Mouse (Mus musculus) kidney, embryonic 15.5 days (tissue): ENCODE data around the gene Swsap1. TPM values are rescaled to one million over a fixed set of nuclear protein-coding genes. Genes with fewer than 3 reads are reported as not detected.

Experiments used
- ATAC-seq: fragments of 200-750 bp; cut with Nextera tagmentation; replicated peaks from 2 replicates; pipeline ENCODE4 v1.8.0; 2017; ENCODE audit warnings: moderate TSS enrichment; ENCODE audit not compliant: low FRiP score
- H3K27ac ChIP-seq: fragments of 300-500 bp; sonication (generic); 2 replicates; pipeline ENCODE4 v1.5.1; 2015; ENCODE audit warnings: mild to moderate bottlenecking, inconsistent platforms
- H3K27me3 ChIP-seq: fragments of 300-500 bp; sonication (generic); 2 replicates; pipeline ENCODE4 v1.6.1; 2015; ENCODE audit warnings: inconsistent platforms
- H3K36me3 ChIP-seq: fragments of 300-500 bp; sonication (generic); 2 replicates; pipeline ENCODE4 v1.6.1; 2015; ENCODE audit warnings: inconsistent platforms
- H3K4me1 ChIP-seq: fragments of 300-500 bp; sonication (generic); 2 replicates; pipeline ENCODE4 v1.6.1; 2015; ENCODE audit warnings: inconsistent platforms
- H3K4me2 ChIP-seq: fragments of 300-500 bp; sonication (generic); 2 replicates; pipeline ENCODE4 v1.6.1; 2015; ENCODE audit warnings: moderate library complexity, mild to moderate bottlenecking, inconsistent platforms
- H3K4me3 ChIP-seq: fragments of 300-500 bp; sonication (generic); replicated peaks from 2 replicates; pipeline ENCODE4 v1.5.1; 2015; ENCODE audit warnings: mild to moderate bottlenecking, inconsistent platforms
- H3K9ac ChIP-seq: fragments of 300-500 bp; sonication (generic); 2 replicates; pipeline ENCODE4 v1.6.1; 2015; ENCODE audit warnings: mild to moderate bottlenecking, inconsistent platforms
- H3K9me3 ChIP-seq: fragments of 300-500 bp; sonication (generic); replicated peaks from 2 replicates; pipeline ENCODE4 v1.6.1; 2016; ENCODE audit warnings: inconsistent platforms
- WGBS: fragments of 180-500 bp; shearing (Covaris S2); methylation state at CpG from one replicate; pipeline ENCODE4 v1.1.7; 2015; ENCODE audit warnings: mixed read lengths; 5-methylcytosine and 5-hydroxymethylcytosine counted together
- polyA plus RNA-seq: library from polyadenylated mRNA; unstranded; fragments of >200 nt; fragmentation: Nextera tagmentation; extraction: Ambion mirVana; gene quantifications from 2 replicates; pipeline ENCODE4 v1.2.1, GENCODE M21; 2015

Gene Swsap1
- polyA plus RNA-seq, 1 experiment from 2014 or later: 7.9 TPM

DNA sequence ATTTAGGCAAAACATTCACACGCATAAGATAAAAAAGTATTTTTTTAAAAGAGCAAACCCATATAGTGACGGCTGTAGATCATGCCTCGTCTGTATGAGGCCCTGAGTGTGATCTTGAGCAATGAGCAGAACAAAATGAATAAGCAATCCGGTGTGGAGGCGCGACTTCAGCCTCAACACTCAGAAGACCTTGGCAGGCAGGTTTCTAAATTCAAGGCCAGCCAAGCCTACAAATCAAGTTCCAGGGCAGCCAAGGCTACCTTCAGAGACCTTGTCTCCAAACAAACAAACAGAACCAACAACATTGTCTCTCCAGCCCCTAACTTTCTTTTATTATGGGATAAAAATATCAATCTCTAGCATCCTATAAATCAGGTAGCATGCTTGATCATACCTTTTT, 44.7 kb downstream of the Swsap1 start:
- Histone ChIP-seq H3K27me3 (no peaks in the 10 kb centered on the region), H3K4me1 (peaks cover 26% of the 10 kb centered on the region), H3K9me3 (no peaks in the 10 kb centered on the region), H3K4me2 (no peak overlapping the region), H3K4me3 (no peak overlapping the region), H3K27ac (no peak overlapping the region), H3K36me3 (peaks cover 13% of the 10 kb centered on the region), H3K9ac (no peak overlapping the region)
- 90% methylated on average over 6 of the region's 6 CpGs for WGBS
- ATAC-seq: no peak

DNA sequence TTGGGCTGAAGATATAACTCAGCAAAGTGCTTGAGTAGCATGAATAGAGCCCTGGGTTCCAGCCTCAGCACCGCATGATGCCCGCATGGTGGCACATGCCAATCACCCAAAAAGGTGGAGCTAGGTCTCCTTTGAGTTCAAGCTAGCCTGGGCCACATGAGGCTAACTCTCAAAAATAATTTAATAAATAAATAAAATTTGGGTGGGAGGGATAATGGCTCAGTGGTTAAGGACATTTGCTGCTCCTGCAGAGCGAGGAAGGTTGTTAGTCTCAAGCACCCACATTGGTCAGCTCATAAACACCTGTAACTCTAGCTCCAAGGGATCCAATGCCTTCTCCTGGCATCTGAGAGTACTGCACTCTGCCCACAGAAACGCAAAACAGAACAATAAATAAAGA, 46.1 kb downstream of the Swsap1 start:
- no peak overlapping the region for H3K9ac ChIP-seq
- 84% methylated on average over 4 of the region's 4 CpGs for WGBS
- no peaks in the 10 kb centered on the region for H3K9me3 ChIP-seq
- peaks cover 27% of the 10 kb centered on the region for H3K36me3 ChIP-seq
- H3K4me1 ChIP-seq: peaks cover 37% of the 10 kb centered on the region
- H3K27me3 ChIP-seq: no peaks in the 10 kb centered on the region
- H3K4me2 ChIP-seq: peak overlapping the region; percentile 61; the same call in 1 of the 2 replicates
- ATAC-seq: no peak
- no peak overlapping the region for H3K4me3 ChIP-seq
- H3K27ac ChIP-seq: no peak overlapping the region

DNA sequence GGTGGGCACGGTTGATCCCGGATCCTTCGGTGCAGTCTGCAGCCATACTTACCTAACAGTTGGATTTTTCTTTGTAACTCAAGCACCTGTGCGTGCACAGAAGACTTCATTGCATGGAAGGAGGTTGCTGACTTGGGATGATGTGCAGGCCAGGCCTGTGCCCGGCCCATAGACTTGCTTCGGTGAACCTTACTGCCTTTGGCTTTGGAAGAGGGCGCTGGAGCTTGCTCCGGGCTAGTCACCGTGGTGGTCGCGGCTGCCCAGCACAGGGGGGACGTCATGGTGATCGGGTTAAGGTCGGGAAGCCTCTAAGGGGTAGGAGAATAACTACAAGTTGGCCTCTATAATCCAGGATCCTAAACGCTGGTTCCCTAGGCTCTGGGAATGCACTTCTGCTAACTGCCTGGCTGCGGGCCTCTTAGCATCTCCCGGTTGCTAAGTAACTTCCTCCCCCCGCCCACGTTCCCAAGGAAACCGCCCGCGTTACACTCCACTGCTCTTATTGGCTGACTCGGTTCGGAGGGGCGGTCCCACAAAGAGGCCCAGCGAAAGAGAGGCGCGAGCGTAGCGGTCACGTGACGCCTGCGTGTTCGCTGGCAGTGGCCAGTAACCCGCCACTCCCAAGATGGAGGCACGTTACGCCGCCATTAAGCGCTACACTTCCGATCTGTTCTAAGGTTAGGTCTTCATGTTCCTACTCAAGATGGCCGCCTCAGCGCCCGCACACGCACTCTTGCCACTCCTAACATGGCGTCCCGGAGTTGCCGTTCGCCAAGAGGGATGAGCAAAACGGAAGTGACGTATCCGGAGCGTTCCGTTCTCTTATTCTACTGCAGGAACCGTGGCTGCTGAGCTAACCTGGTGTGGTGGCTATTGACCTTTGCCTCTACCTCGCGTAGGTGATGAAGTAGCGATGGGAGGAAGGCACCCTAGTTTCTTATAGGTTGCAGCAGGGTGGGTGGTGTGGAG, 46.9 kb downstream of the Swsap1 start, which contains the start of the genes Ccdc151 and Prkcsh:
TSS of gene Ccdc151 (minus strand) at position 441 of the 969 bp plus-strand sequence.
TSS of gene Prkcsh (plus strand) at position 613 of the 969 bp plus-strand sequence.
- H3K4me3 ChIP-seq: peak within 1 kb of the TSS; percentile 81
- peaks cover 37% of the 10 kb centered on the region for H3K4me1 ChIP-seq
- H3K9ac ChIP-seq: peak within 1 kb of the TSS; percentile 60
- H3K36me3 ChIP-seq: peaks cover 35% of the 10 kb centered on the region
- ATAC-seq: peak; percentile 99
- no peaks in the 10 kb centered on the region for H3K9me3 ChIP-seq
- H3K27ac ChIP-seq: peak within 1 kb of the TSS; percentile 78
- no peaks in the 10 kb centered on the region for H3K27me3 ChIP-seq
- H3K4me2 ChIP-seq: peak within 1 kb of the TSS; percentile 87
- 6% methylated on average over 57 of the region's 57 CpGs for WGBS

DNA sequence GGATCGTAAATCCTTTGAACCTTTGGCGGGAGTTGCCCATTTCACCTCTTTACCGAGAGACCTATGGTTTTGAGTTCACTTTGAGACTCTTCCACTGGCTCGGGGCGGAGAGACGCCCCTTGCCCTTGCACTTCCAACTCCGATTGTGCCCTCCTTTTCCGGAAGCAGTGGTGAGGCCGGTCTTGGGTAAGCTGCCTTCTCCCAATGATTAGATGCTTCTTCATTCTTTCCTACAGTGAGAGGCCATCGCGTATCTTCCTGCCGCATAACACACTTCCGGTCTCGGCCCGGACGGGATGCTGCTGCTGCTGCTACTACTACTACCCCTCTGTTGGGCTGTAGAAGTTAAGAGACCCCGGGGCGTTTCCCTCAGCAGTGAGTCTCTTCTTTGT, 47.6 kb downstream of the Swsap1 start:
- WGBS: under 1% methylated on average over 18 of the region's 18 CpGs
- Histone ChIP-seq H3K27ac (peak overlapping the region; percentile 78), H3K9me3 (no peaks in the 10 kb centered on the region), H3K4me3 (peak overlapping the region; percentile 81), H3K36me3 (peaks cover 42% of the 10 kb centered on the region), H3K27me3 (no peaks in the 10 kb centered on the region), H3K4me2 (peak overlapping the region; percentile 87), H3K9ac (peak overlapping the region; percentile 60), H3K4me1 (peaks cover 37% of the 10 kb centered on the region)
- peak; percentile 17 for ATAC-seq

DNA sequence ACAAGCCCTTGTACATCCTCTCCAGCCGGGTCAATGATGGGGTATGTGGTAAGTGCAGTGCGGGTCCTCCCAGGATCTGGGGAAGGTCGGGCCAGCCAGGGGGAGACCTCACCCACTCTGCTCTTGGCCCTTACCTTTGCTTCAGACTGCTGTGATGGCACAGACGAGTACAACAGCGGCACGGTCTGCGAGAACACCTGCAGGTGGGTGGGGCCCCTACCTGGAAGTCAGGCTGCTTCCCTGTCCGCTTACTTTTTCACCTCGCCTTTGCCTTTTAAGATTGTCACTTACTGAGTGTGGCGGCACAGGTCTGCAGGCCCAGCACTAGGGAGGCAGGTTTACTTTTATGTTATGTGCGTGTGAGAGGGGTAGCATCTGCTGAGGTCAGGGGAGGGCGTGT, 49.0 kb downstream of the Swsap1 start:
- Histone ChIP-seq H3K4me1 (peaks cover 37% of the 10 kb centered on the region), H3K9ac (no peak overlapping the region), H3K36me3 (peaks cover 56% of the 10 kb centered on the region), H3K9me3 (no peaks in the 10 kb centered on the region), H3K4me2 (peak overlapping the region; percentile 87; the same call in 1 of the 2 replicates), H3K4me3 (0 out of 2 replicates have a peak overlapping the region, but pooled peaks have one; percentile 81), H3K27ac (no peak overlapping the region), H3K27me3 (no peaks in the 10 kb centered on the region)
- no peak for ATAC-seq
- 88% methylated on average over 12 of the region's 12 CpGs for WGBS

Other genes starting within 250 kb of the Swsap1 start
- gene Ldlr, start 232.3 kb upstream of the Swsap1 start, polyA plus RNA-seq: 28.9 and 34.9 TPM in 2 replicates
- gene Spc24, start 195.5 kb upstream of the Swsap1 start, polyA plus RNA-seq: 126 and 135 TPM in 2 replicates
- gene Kank2, start 157.0 kb upstream of the Swsap1 start, polyA plus RNA-seq: 18.7 and 23.2 TPM in 2 replicates
- 4.3 and 4.9 TPM in 2 replicates for gene Angptl8, start 120.2 kb upstream of the Swsap1 start, polyA plus RNA-seq
- 36.8 and 46.3 TPM in 2 replicates for gene Dock6, start 103.1 kb upstream of the Swsap1 start, polyA plus RNA-seq
- gene Rab3d, start 37.6 kb upstream of the Swsap1 start, polyA plus RNA-seq: 11.0 and 11.3 TPM in 2 replicates
- 5.5 and 5.9 TPM in 2 replicates for gene Ccdc159, start 28.3 kb upstream of the Swsap1 start, polyA plus RNA-seq
- 59.2 and 61.0 TPM in 2 replicates for gene Tmem205, start 28.2 kb upstream of the Swsap1 start, polyA plus RNA-seq
- gene Plppr2, start 18.7 kb upstream of the Swsap1 start, polyA plus RNA-seq: 7.9 and 11.3 TPM in 2 replicates
- gene Epor, start 7.8 kb downstream of the Swsap1 start, polyA plus RNA-seq: 12.1 and 15.2 TPM in 2 replicates
- 23.7 and 24.5 TPM in 2 replicates for gene Rgl3, start 33.7 kb downstream of the Swsap1 start, polyA plus RNA-seq
- gene Ccdc151, start 46.9 kb downstream of the Swsap1 start, polyA plus RNA-seq: 1.6 TPM in 2 replicates
- gene Prkcsh, start 47.1 kb downstream of the Swsap1 start, polyA plus RNA-seq: 137 and 140 TPM in 2 replicates
- 0.53 and 1.1 TPM in 2 replicates for gene Elavl3, start 96.3 kb downstream of the Swsap1 start, polyA plus RNA-seq
- gene Gm49318, start 115.5 kb downstream of the Swsap1 start, polyA plus RNA-seq: not detected in 2 replicates
- gene Zfp653, start 115.6 kb downstream of the Swsap1 start, polyA plus RNA-seq: 11.7 and 14.0 TPM in 2 replicates
- gene Ecsit, start 129.7 kb downstream of the Swsap1 start, polyA plus RNA-seq: 43.1 and 49.4 TPM in 2 replicates
- 11.1 and 40.8 TPM in 2 replicates for gene Cnn1, start 143.5 kb downstream of the Swsap1 start, polyA plus RNA-seq
- 193 and 194 TPM in 2 replicates for gene Elof1, start 161.4 kb downstream of the Swsap1 start, polyA plus RNA-seq
- 7.3 and 23.2 TPM in 2 replicates for gene Acp5, start 180.0 kb downstream of the Swsap1 start, polyA plus RNA-seq
- 70.0 and 73.1 TPM in 2 replicates for gene Pigyl, start 201.1 kb downstream of the Swsap1 start, polyA plus RNA-seq
- 0.31 and 0.55 TPM in 2 replicates for gene Zfp872, start 232.3 kb downstream of the Swsap1 start, polyA plus RNA-seq